Mouse (Mus musculus) heart, adult 18-20 months (tissue): ENCODE results near the gene Plin5. TPM values are rescaled to one million over a fixed set of nuclear protein-coding genes. Genes with fewer than 3 reads are reported as not detected.

ENCODE experiments used
- DNase-seq, 2 experiments: peaks; one replicate each; pipeline ENCODE4 v3.0.0; 2021 to 2022; ENCODE audit warnings: mixed read lengths in 1 of 2
- total RNA-seq, 2 experiments: library from RNA; stranded (reverse); gene quantifications; 2 replicates each; pipeline ENCODE4 v1.2.3; 2021

Plin5 gene
- total RNA-seq, 2 experiments from 2014 or later = 166 TPM

DNA sequence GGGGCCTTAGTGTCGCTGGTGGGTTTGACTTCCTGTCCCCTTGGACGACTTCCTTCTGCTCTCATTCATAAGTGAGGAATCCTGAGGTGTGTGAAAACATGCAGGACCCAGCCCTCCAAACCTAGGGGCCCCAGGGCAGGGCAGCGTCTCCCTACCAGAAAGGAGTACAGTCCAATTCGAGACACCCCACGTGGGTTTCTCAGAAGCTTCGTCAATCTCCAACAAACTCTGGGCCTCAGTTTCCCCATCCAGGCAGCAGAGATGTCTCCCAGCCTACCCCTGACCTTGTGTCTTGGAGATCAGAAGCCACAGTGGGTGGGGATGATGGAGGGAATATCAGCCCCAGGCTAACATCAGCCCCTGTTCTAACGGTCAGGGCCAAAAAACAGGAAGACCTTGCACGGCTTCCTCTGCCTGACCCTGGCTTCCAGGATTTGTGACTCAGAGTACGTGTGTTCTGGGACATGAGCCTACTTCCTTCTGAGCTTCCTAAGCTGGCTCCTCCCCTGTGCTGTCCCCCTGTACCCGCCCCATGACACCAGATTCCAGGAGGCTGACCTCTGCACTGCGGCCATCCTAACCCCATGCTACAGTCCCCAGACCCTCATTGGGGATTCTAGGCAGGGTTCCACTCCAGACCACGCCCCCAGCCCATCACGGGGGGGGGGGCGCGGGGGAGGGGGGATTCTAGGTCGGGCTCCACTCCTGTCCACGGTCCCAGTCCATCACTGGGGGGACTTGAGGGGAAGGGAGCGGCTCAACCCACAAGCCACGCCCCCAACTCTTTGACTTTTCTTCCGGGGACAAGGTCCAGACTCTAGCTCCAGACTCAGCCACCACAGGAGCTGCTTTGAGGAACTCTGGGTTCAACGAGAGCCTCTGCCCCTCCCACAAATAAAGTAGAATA is 16.3 kb upstream of the Plin5 start:
- DNase-seq = peak; percentile 84 to 94

DNA sequence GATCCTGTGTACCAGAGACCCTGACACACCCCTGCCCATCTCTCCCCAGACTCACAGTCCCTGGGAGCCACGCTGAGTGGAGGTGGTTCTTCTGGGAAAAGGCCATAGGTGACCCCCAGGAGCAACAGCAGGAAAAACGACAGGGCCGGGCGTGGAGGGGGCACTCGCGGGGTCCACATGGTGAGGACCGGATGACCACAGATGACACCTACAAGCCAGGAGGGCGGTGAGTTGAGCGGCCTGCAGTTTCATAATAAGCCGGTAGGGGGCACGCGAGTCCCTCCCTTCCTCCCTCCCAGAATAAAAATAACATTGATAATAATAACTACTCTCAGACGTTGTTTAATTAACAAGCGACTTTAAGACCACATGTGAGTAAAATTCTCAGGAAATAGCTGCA is 15.3 kb upstream of the Plin5 start:
- DNase-seq = peak; percentile 76 to 84

DNA sequence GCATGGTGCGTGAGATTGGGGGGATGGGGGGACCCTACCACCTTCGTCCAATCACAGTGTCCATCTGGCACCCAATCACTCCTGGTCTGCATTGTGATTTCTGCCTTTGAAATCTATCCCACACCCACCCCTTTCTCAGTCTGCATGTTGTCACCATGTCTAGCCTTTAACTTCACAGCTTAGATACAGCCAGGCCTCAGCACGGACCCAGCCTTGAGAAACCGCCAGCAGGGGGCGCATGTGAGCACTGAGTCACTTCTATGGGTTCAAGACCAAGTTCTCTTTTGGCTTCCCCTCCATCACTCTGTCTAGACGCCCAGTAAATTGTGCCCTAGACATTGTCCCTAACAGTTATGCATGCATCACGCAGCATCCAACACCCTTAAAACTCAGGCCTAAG is 14.4 kb upstream of the Plin5 start:
- peak; percentile 60 to 85 for DNase-seq

DNA sequence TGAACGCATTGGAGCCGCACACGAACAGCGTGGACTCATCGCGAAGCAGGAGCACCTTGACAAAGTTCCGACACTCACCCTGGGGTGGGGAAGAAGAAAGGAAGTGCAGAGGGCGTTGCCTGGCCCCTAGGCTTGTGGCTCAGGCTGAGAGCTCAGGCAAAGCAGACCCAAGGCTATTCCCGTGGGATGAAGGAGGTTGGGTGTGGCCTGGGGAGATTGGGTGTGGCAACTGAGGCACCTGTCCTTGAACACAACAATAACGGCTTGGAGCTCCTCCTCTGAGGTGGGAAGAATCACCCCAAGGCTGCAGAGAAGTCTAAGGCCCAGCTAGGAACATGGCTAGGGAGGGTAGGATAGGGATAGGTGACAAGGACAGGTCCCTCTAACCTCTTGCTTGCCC is 13.7 kb upstream of the Plin5 start:
- DNase-seq = no peak

DNA sequence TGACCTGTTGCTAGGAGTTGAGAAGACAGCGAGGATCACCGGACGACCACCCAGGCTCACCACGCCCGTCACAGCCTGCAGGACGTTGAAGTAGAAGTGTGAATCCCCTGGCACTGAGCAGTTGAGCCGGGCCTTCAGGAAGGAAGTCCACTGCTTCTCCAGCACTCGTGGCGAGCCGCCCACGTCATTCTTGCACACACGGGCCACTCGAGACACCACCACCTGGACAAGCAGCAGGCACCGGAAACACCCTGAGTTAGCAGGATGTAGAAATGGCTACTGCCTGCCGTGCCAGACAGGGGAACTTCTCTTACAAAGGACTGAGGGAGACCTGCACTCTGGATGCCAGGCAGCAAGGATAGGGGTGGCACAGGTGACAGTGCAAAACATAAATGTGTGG is 10.8 kb upstream of the Plin5 start:
- peak in 1 of 2 experiments; percentile 5 for DNase-seq

DNA sequence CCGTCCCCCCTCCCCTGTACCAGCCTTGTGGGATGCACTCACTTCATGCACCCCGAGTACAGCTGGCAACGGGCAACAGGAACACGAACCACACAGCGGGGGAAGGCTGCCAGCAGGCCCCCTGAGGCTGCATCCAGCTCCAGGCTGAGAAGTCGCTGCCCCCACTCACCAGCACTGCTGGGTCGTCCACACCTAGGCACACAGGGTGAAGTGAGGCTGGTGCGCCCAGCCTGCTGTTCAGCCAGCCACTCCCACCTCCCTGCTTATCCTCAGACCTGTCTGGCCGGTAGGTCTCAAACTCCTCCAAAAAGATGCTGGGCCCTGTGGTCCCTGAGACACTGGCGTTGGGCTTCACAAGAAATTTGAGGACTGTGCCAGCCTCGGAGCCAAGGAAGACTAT is 8.8 kb upstream of the Plin5 start:
- DNase-seq = no peak

DNA sequence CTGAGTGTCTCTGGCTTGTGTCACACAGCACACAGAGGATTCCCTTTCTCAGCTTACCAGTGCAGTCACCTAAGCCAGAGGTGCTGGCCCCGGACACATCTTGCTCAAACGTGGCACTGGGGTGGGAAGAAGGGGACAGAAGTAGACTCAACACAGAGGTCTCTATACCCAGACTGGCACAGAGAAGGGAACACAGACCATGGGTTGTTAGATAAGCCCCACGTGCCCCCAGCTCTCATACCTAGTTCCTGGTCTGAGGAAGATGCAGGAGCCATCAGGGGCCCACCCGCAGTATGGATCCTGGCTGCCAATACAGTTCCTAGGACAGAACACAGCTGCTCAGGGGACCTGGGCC is 7.9 kb upstream of the Plin5 start:
- DNase-seq = no peak

DNA sequence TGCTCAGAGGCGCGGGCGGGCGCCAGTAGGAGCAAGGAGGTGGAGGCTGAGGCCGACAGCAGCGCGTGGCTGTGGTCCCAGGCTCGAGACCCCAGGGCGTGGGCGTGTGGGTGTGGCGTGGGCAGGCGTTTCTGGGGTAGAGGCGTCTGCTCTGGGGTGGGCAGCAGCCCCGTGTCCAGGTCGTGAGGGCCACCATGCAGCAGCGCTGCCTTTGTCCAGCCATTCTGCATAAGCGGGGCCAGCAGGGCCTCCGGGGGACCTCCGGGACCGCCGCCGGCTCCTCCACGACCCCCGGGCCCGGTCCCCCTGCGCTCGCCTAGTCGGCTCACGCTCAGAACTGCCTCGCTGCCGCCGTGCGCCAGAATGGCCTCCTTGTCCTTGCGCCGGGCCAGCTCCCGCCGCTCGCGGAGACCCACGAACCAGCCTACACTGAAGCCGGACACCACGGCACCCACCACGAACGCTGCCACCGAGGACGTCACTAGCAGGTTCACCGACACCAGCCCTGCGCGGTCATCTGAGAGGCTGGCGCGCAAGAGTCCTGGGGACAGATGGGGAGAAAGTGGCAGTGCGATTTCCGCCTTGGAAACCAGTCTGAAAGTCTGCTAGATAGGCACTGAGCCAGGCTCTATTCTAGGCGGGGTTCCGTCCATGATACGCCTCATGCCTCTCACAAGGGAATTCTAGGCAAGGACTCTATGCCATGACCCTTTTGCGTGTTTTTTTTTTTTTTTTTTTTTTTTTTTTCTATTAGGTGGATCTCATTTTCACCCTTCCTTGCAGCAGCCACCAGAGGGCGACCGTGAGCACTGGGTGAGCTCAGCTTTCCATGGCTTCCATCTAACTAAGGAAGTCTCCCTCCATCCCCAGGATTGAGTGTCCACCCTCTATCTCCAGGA is 7.2 kb upstream of the Plin5 start:
- peak; percentile 78 to 80 for DNase-seq

DNA sequence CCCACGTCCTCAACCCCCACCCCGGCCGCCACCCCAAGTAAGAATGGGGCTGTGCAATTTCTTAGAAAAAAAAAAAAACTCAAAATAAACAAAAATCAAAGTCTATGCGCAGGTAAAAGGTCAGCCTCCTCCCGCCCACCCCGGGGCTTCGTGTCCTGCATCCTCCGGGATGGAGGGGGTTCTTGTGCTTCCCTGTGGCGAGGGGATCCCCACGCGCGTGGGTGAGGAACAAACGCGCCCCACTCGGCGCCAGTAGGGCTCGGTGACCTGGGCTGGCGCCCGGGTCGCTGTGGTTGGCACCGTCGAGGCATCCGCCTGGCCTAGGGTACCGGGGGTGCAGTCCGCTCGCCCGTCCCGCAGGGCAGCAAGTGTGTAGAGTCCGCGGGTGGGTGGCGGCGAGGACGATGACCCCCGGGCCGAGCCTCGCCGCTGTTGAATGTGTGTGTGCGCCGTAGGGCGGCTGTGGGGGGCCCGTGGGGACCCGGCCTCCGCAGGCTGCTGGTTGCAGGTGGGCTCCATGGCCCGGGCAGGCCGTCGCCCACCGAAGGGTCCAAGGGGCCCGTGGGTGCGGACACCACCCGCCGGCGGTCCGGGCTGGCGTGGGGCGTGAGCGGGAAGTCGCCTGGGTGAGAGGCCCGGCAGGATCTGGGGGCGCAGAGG is 6.4 kb upstream of the Plin5 start:
- DNase-seq = peak in 1 of 2 experiments; percentile 18

DNA sequence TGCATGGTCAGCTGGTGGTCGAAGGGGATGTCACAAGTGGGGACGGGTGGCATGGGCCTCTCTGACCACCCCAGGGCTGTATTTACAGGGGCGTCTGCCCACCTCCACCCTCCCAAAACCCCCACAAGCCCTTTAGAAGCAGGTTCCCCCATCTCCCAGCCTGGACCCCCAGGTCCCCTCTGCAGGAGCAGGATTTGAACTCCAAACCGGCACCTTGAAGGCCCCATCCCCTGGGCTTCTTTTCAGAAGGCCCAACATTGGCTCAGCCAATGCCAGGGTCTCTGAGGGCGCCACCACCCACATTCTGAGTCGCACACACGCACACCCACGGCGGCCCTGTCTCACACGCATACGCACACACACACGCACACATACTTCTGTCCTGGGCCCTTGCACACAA is 5.8 kb upstream of the Plin5 start:
- DNase-seq = peak in 1 of 2 experiments; percentile 14

DNA sequence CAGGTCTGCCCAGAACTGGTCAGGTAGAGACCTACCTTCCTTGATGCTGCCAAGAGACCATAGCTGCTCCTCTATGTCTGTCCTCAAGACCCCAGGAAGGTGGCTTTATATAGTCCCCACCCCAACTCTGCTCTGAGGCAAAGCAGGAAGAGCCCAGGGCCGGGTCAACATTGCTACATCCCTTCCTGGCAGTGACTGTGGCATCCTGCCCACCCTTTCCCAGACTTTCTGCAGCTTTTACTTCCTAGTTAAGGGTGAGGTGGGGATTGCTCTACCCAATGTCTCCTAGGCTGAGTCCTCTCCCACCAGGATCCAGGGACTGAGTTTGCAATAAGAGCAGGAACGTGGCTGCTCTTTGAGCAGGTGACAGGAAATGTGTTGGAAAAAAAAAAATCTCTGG is 4.4 kb upstream of the Plin5 start, which contains the start of gene Lrg1:
TSS of gene Lrg1 (minus strand) at position 176 of the 400 bp plus-strand sequence.
- DNase-seq = no peak

DNA sequence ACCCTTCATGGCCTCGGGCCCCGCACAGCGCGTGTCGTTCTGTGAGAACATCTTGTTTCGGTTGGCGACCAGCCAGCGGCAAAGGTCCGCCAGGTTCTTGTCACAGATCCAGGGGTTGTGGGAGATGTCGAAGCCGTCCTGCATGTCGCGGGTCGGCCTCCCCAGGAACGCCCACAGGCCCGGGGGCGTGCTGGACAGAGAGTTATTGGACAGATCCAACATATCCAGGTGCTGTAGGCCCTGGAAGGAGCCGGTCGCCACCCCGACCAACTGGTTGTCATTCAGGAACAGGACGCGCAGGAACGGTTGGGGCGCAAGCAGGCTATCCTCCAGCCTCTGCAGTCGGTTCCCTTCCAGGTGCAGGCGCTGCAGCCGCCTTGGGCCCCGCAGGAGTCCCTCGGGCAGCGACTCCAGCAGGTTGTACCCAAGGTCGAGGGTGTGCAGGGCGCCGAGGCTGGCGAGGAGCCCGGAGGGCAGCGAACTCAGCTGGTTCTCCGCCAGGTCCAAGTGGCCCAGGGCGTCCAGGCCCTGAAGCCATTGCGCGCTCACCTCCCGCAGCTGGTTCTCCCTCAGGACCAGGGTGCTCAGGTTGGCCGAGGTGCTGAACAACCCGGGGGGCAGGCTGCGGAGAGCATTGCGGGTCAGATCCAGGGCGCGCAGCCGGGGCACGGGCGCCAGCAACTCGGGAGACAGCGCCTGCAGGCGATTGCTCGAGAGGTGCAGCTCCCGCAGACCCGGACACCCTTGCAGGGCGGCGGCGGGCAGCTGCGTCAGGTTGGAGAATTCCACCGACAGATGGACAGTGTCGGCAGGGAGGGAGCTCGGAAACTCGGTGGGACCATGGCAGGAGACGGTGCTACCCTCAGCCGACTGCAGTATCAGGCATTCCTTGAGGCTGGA is 2.8 kb upstream of the Plin5 start:
- DNase-seq = peak; percentile 83

DNA sequence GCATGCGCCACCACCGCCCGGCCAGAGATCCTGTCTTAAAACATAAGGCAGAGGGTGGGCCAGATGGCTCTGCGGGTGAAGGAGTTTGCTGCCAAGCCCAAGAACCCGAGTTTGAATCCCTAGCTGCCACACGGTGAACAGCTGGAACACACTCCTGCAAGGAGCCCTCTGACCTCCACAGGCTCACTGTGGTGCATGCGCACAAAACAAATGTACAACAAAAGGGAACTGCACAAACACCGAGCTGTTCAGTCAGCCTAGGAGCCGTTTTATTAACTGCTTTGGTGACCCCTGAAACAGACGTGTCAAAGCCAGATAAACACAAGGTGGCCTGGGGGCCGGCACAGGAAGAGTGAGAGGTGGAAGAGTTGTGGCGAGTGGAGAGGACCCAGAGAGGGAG is 2.0 kb upstream of the Plin5 start:
- peak in 1 of 2 experiments; percentile 53 for DNase-seq

DNA sequence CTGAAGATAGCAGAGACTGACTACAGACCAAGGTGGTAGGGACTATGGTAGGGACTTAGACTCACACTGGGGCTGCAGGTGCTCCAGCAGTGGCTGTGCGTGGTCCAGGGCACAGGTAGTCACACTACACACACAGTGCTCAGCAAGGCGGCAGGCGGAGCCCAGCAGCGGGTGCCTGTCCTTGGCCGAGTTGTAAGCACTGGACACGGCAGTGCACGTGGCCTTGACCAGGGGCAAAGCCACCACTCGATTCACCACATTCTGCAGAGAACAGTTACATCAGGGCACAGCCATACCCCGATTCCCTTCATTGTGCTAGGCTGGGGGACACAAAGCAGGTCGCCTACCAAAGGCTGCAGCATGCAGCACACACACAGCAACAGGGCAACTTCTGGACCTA is 1.2 kb downstream of the Plin5 start:
- DNase-seq = peak in 1 of 2 experiments; percentile 28

DNA sequence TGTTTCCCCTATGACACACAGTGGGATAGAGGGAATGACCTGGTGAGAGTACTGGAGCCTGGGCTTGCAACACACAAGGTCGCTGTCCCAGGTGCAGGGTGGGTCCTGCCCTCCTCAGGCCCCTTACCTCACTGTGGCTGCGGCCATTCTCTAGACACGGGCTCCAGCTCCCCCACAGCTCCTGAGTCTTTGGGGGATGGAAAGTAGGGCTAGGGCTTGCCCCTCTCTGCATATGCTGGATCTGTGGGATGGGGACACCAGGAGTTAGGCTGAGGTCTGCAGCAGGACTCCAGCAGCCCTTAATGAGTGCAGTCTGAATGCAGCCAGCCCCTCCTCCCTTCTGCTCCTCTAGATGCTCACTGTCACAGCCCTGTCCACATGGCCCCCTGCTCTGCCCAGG is 4.7 kb downstream of the Plin5 start:
- DNase-seq = no peak

DNA sequence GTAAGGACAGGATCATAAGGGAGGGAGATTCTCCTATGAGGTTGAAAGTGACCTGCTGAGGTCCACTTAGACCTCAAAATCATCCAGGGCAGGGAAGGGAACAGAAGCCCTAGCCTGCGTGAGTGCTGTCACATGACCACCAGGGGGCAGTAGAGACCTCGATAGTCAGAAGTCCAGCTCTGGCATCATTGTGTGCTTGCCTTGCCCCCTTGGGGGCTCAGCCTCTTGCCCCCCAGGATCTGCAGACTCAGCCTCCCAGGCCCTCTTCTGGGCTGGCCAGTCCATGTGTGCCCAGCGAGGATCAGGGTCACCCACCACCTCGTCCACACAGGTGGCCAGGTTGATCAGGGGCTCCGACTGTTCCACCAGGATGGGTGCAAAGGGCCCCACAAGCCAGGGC is 5.5 kb downstream of the Plin5 start:
- DNase-seq = peak; percentile 68 to 83

DNA sequence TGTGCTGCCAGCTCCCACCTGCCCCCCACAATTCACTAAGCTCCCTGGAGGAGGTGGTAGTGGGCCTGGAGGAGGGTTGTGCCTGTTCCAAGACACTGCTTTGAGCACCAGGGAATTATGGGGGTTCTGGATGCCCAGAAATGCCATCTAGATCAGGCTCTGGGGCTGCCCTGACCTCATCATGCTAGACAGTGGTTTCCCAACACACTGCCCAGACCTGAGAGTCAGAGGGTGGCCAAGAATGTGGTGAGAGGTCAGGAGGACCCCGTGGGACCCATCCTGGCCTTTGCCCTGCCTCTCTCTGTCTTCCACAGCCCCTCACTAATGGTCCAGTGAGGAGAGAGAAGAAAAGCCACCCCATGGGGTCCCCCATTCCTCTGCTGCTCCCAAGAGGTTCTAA is 6.4 kb downstream of the Plin5 start:
- peak in 1 of 2 experiments; percentile 16 for DNase-seq

DNA sequence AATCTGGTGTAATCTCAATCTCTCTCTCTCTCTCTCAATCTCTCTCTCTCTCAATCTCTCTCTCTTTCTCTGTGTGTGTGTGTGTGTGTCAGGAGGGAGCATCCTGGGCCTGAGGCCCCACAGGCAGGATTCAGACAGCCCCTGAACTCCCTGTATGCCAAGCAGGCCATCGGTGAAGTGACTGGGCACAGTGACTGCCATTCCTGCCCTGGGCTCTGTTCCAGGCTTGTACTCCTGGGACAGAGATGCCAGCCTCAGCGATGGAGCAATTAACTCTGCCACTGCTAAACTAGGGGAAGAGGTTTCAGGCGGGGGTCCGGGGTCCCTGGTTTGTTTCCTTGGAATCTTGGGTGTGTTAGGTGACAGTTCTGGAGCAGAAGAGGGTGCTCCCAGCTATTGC is 6.8 kb downstream of the Plin5 start:
- peak; percentile 70 to 83 for DNase-seq

DNA sequence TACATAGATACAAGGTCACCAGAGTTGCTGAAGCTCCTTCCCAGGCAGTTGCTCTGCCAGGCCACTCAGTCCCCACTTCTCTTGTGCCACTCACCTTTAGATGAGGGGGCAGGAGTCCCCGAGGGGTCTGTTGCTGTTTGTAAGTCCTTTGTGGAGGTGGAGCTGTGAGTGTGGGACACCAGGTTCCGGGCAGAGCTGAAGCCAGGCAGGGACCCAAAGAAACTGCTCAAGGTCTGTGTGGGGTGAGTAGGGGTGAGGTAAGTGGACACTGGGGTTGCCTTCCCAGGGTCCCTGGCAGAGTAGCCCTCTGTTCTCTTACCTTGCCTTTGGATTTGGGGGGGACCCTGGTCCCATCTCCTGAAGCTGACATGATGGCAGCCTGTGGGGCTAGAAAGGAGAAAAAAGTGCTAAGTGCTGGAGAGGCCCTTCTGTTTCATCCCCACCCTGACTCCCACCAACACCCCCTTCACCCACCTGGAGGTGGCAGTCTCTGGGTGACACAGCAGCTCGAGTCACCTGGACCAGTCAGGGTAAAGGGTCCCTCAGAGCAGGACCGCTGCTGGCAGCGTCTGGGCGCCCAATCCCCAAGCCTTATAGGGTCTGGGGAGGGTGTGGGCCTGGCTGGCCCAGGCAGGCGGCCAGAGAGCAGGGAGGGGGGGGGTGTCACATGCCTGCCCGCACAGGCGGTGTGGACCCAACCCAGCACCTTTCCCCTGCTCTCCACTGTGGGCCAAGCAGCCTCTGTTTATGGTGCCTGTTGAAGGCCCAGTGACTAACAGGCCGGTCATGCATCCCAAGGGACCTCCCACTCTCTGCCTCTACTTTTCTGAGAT is 8.0 kb downstream of the Plin5 start, which contains the start of gene Plin4:
TSS of gene Plin4 (minus strand) at position 585 of the 833 bp plus-strand sequence.
- DNase-seq = peak; percentile 81 to 85

DNA sequence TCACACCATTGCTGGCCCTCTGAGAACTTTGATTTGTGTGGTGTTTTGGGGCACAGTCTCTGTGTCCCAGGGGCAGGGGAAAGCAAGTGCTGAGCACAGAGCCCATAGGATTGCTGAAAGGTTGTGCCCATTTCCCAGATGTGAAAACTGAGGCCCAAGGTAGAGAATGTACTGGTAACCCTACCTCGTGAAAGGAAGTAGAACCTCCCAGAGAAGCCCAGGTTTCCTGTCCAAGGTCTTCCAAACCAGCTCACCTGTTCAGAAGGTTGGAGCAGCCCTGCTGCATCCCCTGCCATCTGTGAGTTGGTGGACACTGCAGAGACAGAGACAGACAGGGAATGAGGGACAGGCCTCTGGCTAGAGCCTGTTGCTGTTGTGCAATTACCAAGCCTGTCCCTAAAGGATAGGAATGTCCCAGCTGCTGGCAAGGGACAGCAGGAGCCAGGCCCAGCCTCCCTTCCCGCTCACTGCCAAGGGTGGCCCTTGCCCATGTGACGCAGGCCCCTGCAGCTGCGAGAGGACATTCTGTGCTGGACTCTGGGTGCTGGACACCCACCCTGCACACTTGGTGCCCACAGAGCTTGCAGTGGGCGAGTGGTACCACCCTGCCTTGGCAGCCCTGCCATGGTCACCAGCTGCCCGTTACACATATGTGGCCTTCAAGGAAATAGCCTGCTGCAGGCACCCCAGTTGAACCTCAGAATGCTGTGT is 8.9 kb downstream of the Plin5 start:
- peak; percentile 89 to 93 for DNase-seq
